Mouse (Mus musculus): ENCODE measurements around the gene Mpc1.

Mpc1 gene

GRCm38 (mm10) chr17:8339666-8340374, 57.1 kb downstream of the Mpc1 start:
- peak; percentile 35 for DNase-seq

GRCm38 (mm10) chr17:8340407-8341359, 58.0 kb downstream of the Mpc1 start:
- DNase-seq, result peak; percentile 71

- DNase-seq, result peak; percentile 29
Measured at GRCm38 (mm10) chr17:8341360-8341963, 58.8 kb downstream of the Mpc1 start.

- DNase-seq, result no peak
Measured at GRCm38 (mm10) chr17:8342706-8343105, 60.0 kb downstream of the Mpc1 start.

GRCm38 (mm10) chr17:8343416-8343815, 60.7 kb downstream of the Mpc1 start:
- peak; percentile 25 for DNase-seq

Measured in right cerebral cortex, postnatal 4 days (tissue).